Comparison of ENCODE assay signal across 8 mouse cellular contexts in genomic region chr1:171064491-171065242, GRCm38 (mm10). TPM values are rescaled to one million over a fixed set of nuclear protein-coding genes. Genes with fewer than 3 reads are reported as not detected.
A peak's percentile ranks its signal among the peaks of the same experiment; 100 is the strongest.
DNase-seq lines count a peak whose midpoint lies in the region; ATAC-seq lines count a peak whose summit lies in the region.
"Not testable (repeated sequence)": the region's sequence is repeated elsewhere in the genome, so short reads cannot be mapped to it uniquely, and the experiment has no call there.

Gene Fcgr3, minus strand, starts transcription at chr1:171064935.

- H3K4me2 ChIP-seq in hindbrain, embryonic 13.5 days, result peak within 1 kb of the TSS; percentile 45

- not testable (repeated sequence) for H3K4me1 ChIP-seq in hindbrain, embryonic 13.5 days (replicated peaks)

- peaks cover 55% of the 10 kb centered on the region for H3K27me3 ChIP-seq in hindbrain, embryonic 13.5 days

- peak; percentile 92 for DNase-seq in R1 (ENCODE audit: low read depth, low spot score)
- DNase-seq in cerebellum, postnatal 36 days, result peak; percentile 68 to 69
- peak; percentile 77 to 88 for DNase-seq in frontal cortex, postnatal 36 days (ENCODE audit: low spot score in 2 of 2)
- peak; percentile 77 to 83 for DNase-seq in layer of hippocampus, postnatal 25 days (ENCODE audit: extremely low spot score in 1 of 2, low spot score in 1 of 2)
- DNase-seq in lung, postnatal 25 days (ENCODE audit: low spot score), result peak; percentile 67
- DNase-seq in ovary, postnatal 36 days (ENCODE audit: low spot score), result peak; percentile 89
- peak; percentile 75 for DNase-seq in thymus, postnatal 25 days

- H3K36me3 ChIP-seq in hindbrain, embryonic 13.5 days, result not testable (repeated sequence)

- H3K9ac ChIP-seq in hindbrain, embryonic 13.5 days, result not testable (repeated sequence)

- H3K4me3 ChIP-seq in hindbrain, embryonic 13.5 days, result peak within 1 kb of the TSS; percentile 33

- ATAC-seq in hindbrain, embryonic 13.5 days (ENCODE audit: low FRiP score), result peak; percentile 52

- not testable (repeated sequence) for H3K27ac ChIP-seq in hindbrain, embryonic 13.5 days

- not testable (repeated sequence) for H3K9me3 ChIP-seq in hindbrain, embryonic 13.5 days

- 2% methylated on average over 43 of the region's 75 CpGs for WGBS in hindbrain, embryonic 13.5 days

RNA-seq across cellular contexts. Expression of gene Fcgr3, which starts in this region (rescaled TPM):
- polyA plus RNA-seq in hindbrain, embryonic 13.5 days (2015; fragmentation: Nextera tagmentation; extraction: Ambion mirVana), result 8.1 and 10.0 TPM in 2 replicates
- 10 to 100 TPM; 12.1 to 14.0 TPM for total RNA-seq in layer of hippocampus, postnatal 25 days (2021)
